Mouse (Mus musculus): ENCODE measurements around the gene Plk5.

The Plk5 gene

DNA sequence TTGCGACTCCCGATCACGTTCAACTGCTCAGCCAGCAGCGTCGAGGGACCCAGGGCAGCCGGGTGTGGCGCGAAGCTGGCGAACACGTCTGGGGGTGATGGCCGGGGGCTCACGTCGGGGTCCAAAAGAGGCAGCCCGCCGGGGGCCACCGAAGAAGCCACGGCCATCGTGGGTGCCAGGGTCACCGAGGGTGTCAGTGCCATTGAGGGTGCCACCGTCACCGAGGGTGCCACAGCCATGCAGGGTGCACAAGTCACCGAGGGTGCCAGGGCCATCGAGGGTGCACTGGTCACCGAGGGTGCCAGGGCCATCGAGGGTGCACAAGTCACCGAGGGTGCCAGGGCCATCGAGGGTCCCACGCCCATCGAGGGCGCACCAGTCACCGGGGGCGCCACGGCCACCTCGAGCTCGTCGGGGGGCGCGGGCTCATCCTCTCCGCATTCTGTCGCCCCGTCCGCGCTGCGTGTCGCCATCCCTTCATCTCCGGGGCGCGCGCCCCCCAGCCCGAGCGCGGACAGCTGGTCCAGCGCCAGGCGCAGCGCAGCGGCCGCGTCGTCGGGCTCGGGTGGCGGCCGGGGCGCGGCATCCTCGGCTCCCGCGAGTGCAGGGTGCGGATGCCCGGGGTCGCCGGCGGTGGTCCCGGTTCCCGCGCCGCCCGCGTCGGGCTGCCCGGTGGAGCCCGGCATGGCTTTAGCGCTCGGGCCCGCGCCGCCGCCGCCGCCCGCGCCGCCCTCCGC is 30.6 kb downstream of the Plk5 start:
- DNase-seq (ENCODE audit: low read depth, low spot score): no peak

DNA sequence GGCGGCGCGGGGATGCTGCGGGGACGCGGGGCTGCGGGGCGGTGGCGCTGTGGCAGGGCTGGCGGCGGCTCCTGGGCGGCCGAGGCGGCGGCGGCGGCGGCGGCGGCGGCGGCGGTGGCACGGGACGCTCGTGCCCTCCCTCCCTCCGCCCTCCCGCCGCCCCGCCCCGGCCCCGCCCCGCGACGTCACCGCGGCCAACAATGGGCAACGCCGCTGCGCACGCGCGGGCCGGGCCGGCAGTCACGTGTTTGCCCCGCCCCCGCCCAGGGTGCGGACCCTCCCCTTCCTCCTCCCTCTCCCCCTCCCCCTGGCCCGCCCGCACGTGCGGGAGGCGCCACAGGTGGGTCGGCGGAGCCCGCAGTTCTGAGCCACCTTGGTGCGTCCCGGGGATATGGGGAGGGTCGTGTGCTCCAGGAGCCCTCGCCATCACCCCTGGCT is 31.3 kb downstream of the Plk5 start, which contains the start of gene Mex3d:
TSS of gene Mex3d (minus strand) at position 138 of the 438 bp plus-strand sequence.
- peak; percentile 91 for DNase-seq (ENCODE audit: low read depth, low spot score)

GRCm38 (mm10) chr10:80388731-80389130 is 32.5 kb downstream of the Plk5 start:
- no peak for DNase-seq (ENCODE audit: low read depth, low spot score)

DNA sequence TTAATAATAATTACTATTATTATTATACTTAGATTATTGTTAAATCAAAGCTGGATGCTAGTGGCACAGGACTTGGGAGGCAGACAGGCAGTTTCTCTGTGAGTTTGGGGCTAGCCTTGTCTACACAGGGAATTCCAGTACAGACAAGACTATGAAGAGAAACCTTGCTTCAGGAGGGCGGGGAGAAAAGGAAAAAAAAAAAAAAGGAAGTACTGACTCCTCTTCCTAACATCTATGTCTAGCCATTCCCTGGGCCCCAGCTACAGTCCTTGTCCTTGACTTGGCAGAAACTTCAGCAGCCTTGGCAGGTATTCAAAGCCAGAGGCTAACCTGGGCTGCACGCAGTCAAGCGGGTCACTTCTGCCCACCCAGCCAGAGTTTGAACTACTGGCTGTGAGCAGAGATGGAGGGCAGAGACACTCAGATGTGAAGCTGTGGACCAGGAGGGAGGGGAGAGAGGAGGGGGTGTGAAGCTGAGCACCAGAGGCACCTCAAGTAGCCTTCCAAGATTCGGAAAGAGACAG is 33.0 kb downstream of the Plk5 start:
- no peak for DNase-seq (ENCODE audit: low read depth, low spot score)

DNA sequence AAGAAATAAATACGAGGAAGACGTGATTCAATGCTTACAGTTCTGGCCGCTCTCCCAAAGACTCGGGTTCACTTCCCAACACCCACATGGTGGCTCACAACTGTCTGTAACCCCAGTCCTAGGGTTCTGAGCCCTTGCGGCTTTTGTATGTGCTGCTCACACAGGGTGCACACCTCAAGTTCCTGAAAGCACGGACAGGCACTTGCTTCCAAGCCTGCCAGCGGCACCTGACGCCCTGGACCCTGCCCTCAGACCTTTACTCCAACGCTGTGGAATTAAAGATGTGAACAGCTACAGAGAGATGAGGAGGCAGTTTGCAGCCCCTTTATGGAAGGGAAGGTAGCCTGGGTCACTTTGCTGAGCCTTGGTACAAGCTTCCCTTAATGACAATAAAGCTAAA is 34.4 kb downstream of the Plk5 start:
- DNase-seq (ENCODE audit: low read depth, low spot score): no peak

- DNase-seq (ENCODE audit: low read depth, low spot score): no peak
Observed at GRCm38 (mm10) chr10:80392687-80393086, 36.4 kb downstream of the Plk5 start.

DNA sequence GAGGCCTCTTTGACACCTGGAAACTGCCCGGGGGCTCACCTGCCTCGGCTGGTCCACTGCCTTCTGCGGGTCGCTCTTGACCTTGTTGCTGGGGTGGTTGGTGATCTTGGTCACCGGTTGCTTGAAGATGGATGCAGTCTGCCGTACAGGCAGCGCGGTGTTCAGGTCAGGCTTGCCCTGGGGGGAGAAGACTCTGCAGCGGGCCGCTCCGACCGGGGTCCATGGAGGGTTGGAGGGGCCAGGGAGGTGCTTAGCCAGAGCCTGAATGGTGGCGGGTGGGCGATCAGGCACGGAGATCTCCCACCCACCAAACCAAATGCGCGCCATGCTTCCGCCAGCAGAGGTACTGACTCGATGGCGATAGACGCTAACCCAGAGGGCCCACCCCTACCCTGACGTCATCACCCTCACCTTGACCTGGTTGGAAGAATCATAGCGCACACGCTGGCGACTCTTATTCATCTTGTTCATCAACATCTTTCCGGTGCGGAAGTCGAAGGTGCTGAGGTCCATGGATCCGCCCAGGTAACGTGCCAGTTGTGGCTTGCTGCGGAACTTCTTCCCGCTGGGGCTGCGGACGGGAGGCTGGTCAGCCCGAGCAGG is 38.9 kb downstream of the Plk5 start:
- DNase-seq (ENCODE audit: low read depth, low spot score): no peak

- DNase-seq (ENCODE audit: low read depth, low spot score): no peak
Observed at GRCm38 (mm10) chr10:80396822-80397523, 40.7 kb downstream of the Plk5 start.

DNA sequence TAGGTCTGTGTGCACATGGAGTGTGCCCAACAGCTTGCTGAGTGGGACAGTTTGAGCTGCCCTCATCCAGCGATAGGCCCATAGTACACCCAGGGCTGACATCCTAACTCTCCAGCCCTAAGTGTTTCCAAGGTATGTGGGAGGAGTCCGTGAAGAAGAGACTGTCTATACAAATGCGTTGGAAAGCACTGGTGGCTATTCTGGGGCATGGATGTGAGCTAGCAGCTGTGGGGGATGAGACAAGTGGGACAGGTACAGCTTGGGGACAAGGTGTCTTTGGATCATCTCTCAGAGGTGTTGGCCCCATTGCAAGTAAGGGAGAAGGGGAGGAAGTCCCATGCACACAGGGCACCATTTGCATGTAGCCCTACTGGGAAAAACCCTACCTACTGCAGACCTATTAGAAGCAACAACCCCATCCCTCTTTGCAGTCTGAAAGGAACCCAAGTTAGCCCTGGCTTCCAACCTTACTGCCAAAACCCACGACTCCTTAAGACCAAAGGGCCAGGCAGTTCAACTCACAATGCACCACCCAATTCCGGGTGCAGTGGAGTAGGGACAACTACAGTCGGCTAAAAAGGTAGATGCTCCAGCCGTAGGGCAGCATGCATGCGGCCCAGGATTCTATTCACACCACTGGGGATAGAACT is 41.4 kb downstream of the Plk5 start:
- no peak for DNase-seq (ENCODE audit: low read depth, low spot score)

DNA sequence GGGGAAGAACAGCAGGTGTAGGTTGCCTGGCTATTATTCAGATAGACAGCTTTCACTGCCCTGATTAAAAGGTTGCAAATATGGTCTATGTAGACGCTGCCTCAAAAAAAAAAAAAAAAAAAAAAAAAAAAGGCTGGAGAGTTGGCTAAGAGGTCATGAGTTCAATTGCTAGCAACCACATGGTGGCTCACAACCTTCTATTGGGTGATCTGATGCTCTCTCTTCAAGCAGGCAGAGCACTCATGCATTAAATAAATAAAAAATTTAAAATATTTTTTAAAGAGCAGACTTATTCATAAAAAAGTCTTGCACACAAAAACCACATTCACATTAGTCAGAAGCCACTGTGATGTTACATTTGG is 41.9 kb downstream of the Plk5 start:
- DNase-seq (ENCODE audit: low read depth, low spot score): no peak

GRCm38 (mm10) chr10:80398719-80399190 is 42.5 kb downstream of the Plk5 start:
- DNase-seq (ENCODE audit: low read depth, low spot score): peak; percentile 100

DNA sequence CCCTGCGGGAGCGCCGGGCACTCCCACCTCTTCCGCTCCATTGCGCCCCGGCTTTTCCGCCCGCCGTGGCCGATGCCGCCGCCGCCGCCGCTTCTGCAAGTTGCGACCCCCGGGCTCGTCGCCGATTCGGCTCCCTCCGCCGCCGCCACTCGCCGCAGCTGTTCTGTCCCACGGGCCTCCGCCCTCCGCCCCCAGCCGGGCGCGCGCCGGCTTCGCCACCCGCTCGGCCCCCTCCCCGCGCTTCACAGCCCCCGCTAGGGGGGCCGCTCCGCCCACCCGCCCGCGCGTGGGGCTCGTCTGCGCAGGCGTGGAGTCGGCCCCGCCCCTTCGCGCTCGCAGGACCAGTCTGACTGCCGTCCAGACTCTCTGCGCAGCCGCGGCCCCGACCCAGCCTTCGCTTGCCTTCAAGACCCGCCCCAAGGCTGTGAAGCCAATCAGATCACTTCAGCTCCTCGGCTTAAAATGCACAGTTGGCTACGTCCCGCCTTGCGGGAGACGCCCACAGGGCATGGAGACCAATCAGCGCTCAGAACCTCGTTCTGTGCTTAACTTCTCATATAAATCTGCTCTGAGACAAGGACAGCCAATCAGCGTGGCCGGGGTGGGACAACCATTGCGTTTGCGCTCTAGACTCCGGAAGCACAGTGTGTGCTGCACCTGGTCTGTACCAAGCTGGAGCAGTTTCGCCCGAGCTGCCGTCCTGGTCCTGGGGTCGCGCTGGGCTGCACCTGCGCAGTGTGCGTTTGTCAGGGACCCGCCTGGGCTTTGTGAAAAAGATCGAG is 43.1 kb downstream of the Plk5 start, which contains the start of gene Mbd3:
TSS of gene Mbd3 (minus strand) at position 360 of the 782 bp plus-strand sequence.
- DNase-seq (ENCODE audit: low read depth, low spot score): peak; percentile 100

DNA sequence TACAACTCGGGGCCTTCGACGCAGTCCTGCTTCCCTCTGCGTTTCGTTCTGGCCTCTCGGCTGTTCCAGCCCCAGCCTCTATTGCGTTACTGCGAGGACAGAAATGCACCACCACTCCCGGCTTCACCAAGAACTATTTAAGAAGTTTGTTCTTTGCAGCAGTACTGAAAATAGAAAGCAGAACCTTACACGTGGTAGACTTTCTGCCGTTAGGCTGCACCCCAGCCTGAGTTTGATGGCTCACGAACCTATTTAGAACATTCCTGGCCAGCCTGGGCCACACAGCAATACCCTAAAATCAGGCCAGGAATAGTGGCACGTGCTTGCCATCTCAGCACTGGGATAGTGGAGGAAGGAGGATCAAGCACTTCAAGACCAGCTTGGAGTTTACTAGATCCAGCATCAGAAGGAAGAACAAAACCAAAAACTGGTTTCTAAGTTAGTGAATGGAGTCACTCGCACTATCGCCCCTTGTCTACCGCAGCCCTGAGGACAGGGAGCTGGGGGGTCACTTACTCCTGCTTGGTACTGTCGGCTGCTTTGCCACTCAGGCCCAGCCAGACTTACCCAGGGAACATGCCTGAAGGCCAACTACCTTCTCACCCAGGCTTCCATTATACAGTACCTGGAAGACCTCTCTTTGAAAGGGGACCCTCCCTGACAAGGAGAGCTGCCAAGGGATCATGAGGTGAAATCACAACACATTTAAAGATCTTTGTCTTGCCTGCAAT is 43.9 kb downstream of the Plk5 start:
- DNase-seq (ENCODE audit: low read depth, low spot score): peak; percentile 45

DNA sequence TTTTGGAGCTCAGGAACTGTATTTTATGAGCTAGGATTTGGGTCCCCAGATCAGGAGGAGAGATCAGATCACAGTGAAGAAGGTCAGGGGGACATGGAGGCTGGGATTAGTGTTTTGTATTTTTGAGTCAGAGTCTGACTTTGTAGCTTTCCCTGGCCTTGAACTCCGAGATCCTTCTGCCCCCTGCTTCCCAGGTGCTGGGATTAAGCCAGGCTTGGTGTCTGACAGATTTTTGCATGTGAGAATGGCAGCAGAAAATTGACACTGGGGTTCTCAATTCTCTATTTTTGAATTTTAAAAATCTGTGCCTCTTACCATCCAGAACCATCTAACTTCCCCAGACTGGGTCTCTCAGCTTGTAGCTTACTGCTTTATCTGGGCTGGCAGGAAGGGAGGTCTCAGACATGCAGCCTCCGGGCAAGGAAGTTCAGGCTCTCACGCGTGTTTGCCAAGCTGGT is 44.5 kb downstream of the Plk5 start:
- DNase-seq (ENCODE audit: low read depth, low spot score): no peak

DNA sequence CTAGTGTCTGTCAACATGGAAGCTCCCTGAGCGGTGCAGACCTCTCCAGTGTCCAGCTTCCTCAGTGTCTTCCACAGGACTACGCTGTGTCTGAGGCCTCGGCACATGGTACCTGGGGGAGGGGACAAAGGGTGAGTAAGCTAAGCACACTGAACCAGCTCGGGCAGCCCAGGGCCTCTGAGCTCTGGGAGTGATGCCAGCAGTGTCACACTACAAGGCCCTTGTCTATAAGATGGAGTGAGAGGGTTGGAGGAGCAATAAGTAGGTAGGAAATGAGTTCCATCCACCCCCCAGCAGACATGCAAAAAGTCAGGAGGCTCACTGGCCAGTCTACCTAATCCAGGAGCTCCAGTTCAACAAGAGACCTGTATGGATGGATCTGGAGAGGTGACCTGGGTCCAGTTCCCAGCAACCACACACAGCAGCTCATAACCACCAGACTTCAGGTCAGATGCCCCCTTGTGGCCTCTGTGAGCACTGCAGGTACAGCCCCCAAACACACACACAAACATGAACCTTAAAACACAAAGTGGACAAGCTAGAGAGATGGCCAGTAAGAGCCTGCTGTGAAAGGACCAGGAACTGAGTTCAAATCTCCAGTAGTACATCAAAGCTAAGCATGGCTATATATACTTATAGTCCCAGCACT is 46.9 kb downstream of the Plk5 start:
- no peak for DNase-seq (ENCODE audit: low read depth, low spot score)

DNA sequence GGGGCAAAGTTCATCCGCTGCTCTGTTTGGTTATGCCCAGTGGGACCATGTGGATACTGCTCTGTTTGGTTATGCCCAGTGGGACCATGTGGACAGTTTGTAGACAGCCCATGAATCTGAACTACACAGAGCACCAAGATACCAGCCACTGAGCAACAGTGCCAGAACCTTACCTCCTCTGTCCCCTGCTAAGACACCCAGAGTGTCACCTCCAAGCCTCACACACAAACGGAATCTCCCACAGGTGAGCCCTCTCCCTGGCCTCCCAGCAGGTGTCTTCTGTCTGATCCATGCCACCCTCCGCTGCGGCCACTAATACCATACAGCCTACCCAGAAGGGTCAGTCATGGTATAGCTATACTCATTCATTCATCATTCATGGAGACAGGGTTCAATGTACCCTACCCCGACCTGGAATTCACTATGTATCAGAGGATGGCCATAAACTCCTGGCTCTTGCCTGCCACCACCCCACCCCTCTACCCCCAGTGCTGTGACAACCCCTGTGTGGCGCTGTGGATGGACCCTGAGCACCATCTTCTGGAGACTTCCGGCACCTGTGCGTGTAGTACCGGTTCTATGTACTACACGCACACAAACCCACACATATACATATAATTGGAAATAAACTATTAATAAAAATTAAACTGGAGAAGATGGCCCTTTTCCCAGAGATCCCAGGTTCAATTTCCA is 49.4 kb downstream of the Plk5 start:
- peak; percentile 38 for DNase-seq (ENCODE audit: low read depth, low spot score)

DNA sequence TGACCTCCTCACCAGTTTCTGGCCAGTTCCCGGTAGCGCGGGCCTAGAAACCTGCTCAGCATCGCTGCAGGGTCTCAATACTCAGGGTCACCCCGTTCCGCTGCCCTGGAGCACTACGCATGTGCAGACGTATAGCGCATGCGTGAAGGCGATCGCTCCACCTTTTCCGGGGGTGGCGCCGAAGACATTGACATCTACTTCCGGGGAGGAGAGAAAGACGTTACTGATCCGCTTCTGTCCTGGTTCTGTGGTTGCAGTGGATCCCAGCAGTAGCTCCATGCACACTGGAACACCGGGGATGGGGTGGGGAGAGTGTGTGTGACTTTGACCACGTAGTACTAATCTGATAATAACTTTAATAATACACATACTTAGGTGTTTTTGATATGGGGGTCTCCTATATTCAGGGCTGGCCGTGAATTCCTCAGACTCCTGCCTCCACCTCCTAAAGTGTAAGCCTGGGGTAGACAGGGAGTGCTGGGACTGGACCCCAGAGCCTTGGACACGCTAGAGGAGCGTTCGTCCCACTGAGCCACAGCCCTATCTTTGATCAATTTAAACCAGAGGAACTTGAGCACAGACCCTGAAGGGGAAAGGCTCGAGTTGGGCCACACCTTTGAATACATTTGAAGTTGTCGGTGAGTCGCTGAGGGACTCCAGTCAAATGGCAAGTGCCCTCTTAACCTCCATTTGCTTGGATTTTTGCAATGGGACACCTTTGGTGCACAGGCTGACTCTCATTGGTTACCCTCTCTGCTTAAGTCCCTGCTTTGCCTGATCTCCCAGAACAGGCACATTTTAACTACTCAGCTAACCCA is 50.6 kb downstream of the Plk5 start, which contains the start of gene Uqcr11:
TSS of gene Uqcr11 (minus strand) at position 147 of the 818 bp plus-strand sequence.
- DNase-seq (ENCODE audit: low read depth, low spot score): peak; percentile 97

GRCm38 (mm10) chr10:80407924-80408323 is 51.7 kb downstream of the Plk5 start:
- no peak for DNase-seq (ENCODE audit: low read depth, low spot score)
